Mouse (Mus musculus): ENCODE measurements around the gene Aox4.

The Aox4 gene

GRCm38 (mm10) chr1:58210203-58210602, at the start of gene Aox4:
Aox4 (plus strand) TSS chr1:58210397.
- no peak for DNase-seq (ENCODE audit: low read depth, low spot score)

- DNase-seq (ENCODE audit: low read depth, low spot score) = no peak
Observed at GRCm38 (mm10) chr1:58169893-58170292, 40.3 kb upstream of the Aox4 start.

DNA sequence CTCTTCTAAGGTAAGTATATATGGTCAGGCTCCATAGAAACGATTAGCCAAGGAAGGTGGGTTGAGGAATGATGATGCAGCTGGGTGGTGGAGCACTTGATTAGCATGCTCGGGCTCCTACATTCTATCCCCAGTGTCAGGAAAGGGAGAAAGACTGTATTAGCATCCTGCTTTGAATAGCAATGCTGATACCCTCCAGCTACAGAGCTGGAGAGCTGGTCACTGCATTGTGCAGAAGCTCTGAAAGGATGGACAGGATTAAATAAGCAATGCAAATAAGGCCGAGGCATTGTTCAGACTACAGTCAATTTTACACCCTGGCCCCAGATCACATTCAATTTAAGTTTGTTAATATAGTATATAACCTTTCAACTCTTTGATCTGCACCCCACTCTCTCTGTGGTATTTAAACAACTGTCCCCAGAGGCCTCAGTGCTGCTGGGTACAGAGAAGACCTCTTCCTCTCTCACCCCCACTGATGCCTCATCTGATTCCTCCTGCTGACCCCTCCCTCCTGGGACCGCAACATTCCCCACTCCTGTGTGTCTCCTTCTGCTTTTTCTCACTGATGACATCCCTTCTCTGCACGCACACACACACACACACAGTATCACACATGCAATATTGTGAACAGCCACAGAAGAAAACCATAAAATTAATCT, 21.6 kb upstream of the Aox4 start:
- DNase-seq (ENCODE audit: low read depth, low spot score) = no peak

DNA sequence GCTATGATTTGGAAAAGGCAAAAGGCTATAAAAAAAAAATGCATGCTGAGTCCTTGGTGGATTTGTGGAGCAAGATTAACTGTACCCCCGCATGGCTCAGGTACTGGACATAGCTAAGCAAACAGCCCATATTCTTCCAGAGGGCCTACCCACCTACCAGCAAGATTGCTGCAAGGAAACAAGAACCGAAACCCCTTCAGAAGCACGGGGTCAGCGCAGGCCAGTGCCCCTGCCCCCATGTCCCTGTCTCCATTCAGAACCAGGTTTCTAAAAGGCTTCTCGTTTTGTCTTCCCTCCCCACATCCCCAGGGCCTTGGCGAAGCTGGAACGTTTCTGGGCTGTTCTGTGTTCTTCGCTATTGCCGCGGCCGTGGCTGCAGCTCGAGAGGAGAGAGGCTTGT, 15.9 kb upstream of the Aox4 start:
- no peak for DNase-seq (ENCODE audit: low read depth, low spot score)

DNA sequence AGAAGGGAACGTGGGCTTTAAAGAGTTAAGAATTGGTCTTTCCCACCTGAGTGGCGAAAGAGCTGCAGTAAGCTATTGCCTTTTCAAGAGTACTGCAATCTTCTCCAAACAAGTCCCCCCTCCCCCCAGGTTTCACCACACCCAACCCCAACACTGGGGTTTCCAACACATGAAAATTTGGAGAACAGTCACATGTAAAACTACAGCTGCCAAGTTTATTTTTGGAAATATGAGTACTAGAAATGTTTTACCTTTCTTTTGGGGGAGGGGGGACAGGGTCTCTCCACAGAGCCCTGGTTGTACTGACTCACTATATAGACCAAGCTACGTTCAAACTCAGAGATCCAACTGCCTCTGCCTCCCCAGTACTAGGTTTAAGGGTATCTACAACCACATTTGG, 15.2 kb upstream of the Aox4 start:
- no peak for DNase-seq (ENCODE audit: low read depth, low spot score)

DNA sequence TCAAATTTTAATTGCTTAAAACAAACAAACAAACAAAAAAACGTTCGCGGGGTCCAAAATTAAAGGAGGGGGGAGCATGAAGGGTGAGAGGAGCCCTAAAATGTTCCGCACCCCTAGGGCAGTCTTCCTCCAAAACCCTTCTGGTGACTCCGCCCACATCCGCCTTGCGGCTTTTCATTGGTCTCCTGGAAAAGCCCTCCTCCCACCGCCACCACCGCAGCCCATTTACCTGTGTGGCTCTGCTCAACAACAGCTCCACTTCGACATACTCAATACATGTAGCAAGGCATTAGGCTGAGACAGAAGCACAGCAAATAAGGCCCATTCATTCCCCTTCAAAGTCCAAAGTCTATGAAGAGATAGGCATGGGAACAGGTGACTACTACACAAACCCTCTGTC, 14.7 kb upstream of the Aox4 start:
- DNase-seq (ENCODE audit: low read depth, low spot score) = no peak

DNA sequence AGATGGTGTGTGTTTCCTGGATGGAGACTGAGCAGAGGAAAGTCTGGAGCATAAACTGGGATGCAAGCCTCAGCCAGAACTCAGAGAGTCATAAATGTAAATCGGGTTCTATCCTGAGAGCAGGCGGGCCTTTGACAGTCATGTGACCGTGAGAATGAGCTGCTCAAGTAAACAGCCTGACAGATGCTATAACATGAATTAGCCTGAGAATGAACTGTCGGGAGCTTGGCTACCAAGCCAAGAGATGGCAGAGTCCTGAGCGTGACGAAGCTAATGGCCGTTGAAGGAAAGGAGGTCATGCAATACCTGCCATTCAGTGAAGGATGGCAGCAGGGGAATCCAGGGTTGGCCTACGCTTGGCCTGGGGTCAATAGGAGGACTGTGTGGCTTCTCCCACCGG, 13.2 kb upstream of the Aox4 start:
- DNase-seq (ENCODE audit: low read depth, low spot score) = no peak

DNA sequence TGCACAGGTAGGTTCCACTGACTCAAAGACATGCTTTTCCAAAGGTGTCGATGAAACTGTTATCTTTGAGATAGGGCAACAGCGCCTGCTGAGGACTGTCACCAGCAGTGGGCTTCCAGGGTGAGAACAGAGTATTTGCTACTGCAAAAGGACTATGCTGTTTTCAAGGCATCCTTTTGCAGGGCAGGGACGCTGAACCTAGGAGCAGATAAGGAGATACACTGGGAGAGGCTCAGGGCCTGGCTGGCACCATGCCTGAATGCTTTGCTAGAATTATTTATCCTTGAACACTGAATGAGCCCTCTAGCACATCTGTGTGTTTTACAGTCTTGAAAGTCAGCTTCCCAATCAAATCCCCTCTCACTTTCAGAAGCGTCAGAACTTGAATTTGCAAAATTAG, 11.8 kb upstream of the Aox4 start:
- DNase-seq (ENCODE audit: low read depth, low spot score) = no peak

DNA sequence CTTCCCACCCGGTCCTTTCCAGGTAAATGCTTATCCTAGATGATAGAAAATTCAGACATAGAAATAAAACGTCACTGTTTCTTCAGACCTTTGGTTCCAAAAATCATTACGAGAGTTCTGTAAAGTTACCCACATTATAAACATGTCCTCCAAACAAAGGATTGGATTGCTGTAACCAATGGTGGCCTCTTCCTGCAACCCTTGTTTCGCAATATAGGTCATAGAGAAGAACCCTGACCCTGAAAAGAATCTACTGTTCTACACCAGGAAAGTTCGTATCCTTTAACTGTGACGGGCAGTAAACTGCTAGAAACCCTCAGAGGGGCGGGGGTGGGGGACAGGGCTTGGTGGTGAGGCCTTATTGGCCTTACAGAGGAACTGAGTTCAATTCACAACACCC, 2.6 kb downstream of the Aox4 start:
- DNase-seq (ENCODE audit: low read depth, low spot score) = no peak

DNA sequence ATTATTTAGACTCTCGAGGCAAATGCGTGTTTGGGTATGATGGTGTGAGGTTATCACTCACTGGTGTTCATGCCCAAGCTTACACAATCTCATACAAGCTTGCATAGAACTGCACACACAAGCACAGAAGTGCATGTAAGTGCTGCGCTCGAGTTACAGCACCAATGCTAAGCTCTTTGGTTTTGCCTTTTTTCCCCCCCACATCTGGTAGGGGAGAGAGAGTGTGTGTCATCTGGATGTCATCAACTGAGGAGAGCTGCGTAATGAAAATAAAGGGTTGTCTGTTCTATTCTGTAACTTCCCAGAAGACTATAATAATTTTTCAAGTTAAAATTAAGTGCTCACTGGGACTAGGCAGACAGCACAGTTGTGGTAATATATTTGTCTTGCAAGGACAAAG, 3.6 kb downstream of the Aox4 start:
- no peak for DNase-seq (ENCODE audit: low read depth, low spot score)

- DNase-seq (ENCODE audit: low read depth, low spot score) = no peak
Observed at GRCm38 (mm10) chr1:58215353-58215752, 5.2 kb downstream of the Aox4 start.

GRCm38 (mm10) chr1:58215956-58216532, 5.8 kb downstream of the Aox4 start:
- DNase-seq (ENCODE audit: low read depth, low spot score) = no peak

GRCm38 (mm10) chr1:58221070-58221469, 10.9 kb downstream of the Aox4 start:
- no peak for DNase-seq (ENCODE audit: low read depth, low spot score)

- DNase-seq (ENCODE audit: low read depth, low spot score) = no peak
Observed at GRCm38 (mm10) chr1:58221879-58222278, 11.7 kb downstream of the Aox4 start.

DNA sequence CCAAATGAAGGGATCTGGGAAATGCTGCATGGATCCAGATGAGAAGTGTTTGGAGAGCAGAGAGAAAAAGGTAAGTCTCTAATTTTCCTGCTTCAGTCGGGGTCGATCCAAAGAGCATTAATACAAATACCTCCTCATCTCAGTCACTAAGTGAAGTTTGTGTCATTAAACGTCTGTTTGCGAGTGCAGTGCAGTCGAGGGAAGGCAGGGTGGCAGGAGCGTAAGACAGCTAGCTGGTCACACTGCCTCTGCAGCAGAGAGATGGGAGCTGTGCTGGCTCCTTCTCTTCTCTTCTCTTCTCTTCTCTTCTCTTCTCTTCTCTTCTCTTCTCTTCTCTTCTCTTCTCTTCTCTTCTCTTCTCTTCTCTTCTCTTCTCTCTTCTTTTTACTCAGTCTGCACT, 17.9 kb downstream of the Aox4 start:
- DNase-seq (ENCODE audit: low read depth, low spot score) = no peak

DNA sequence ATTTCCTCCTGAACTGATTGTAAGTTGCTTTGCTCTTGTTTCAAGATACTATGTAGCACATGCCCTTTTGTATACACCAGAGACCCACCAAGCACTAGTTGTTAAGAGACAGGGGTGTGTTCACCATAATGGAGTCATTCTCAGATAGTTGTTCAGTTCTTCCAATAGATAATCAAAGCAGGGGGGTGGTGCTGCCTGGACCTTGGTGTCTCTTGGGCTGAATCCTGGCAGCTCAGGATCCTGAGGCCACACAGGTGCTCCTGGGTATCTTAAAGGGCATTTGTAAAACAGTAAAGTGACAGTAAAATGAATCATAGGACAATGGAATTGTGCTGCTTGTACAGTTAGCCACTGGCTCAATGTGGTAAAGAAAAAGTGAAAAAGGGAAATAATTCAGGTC, 18.7 kb downstream of the Aox4 start:
- DNase-seq (ENCODE audit: low read depth, low spot score) = no peak

DNA sequence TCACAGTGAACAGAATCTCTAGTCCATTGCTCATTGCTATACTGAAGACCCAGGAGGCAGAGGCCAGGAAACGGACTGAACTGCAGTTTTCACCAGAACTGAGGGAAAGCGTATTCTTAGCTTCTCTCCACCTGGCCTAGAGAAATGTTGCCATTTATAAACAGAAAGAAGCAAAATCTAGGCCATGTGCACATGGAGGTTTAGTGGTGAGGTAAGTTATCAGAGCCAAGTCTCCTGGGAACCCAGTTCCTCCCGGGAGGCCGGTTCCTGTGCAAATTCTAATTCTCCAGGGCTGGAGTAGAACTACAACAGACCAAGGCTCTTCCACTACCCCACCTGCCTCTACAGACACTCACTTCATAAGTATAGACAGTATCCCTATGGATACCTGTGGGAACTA, 19.6 kb downstream of the Aox4 start:
- no peak for DNase-seq (ENCODE audit: low read depth, low spot score)

- DNase-seq (ENCODE audit: low read depth, low spot score) = no peak
Observed at GRCm38 (mm10) chr1:58230542-58230941, 20.3 kb downstream of the Aox4 start.

GRCm38 (mm10) chr1:58235405-58235804, 25.2 kb downstream of the Aox4 start:
- no peak for DNase-seq (ENCODE audit: low read depth, low spot score)

DNA sequence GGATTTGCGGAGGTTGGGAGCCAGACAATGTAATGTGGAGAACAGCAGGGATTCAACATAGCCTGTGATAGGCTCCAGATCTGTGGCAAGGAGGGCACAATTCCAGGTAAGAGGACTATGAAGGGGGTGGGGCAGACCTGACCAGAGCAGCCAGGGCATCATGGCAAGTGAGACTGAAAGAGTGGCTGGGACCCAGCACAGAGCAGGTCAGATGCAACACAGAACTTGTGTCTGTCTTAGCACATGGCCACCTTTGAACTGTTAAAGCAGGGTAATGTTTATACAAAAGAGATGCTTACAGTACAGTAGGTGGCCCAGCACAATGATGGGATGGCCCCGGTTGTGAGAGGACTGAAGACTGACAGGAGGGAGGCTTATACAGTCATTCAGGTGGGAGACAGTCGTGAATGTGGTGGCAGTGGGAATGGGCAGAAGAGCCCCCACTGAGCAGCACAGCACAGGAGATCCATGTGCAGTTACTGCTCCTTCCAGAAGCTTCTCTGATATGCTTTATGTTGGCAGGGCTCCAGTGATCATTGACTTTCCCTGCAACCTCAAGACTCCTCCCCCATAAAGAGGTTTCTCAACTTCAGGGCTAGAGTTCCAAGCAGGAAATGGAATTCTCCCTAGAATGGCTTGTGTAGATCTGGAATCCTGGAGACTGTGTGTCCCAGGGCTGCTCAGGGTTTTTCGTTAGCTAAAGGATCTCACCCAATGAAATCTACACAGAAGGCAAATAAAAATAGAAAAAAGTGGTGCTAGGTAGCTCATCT, 27.5 kb downstream of the Aox4 start:
- DNase-seq (ENCODE audit: low read depth, low spot score) = no peak

DNA sequence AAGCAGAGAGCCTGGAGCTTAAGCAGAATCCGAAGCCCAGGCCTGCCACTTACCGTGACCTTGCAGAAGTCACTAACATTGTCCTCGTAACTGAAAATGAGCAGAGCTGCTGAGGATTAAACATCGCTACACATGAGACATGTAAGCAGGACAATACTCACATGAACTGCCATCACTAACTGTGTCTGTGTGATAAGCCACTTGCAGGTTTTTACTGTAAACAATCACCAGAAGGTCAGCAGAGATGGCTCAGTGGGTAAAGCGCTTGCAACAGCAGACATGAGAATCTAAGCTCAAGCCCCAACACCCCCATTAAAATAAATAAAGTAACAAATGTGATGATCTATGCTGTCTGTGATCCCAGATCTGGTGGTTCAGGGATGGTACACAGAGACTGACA, 28.2 kb downstream of the Aox4 start:
- no peak for DNase-seq (ENCODE audit: low read depth, low spot score)

- no peak for DNase-seq (ENCODE audit: low read depth, low spot score)
Observed at GRCm38 (mm10) chr1:58238961-58239360, 28.8 kb downstream of the Aox4 start.

GRCm38 (mm10) chr1:58240347-58240746, 30.1 kb downstream of the Aox4 start:
- peak; percentile 46 for DNase-seq (ENCODE audit: low read depth, low spot score)

Data from skeletal muscle tissue, adult 2 months (tissue).